Mouse (Mus musculus): Measurements from ENCODE around the gene Gm6812.
"Not testable (repeated sequence)": the region's sequence is repeated elsewhere in the genome, so short reads cannot be mapped to it uniquely, and the experiment has no call there.

Gm6812 gene

DNA sequence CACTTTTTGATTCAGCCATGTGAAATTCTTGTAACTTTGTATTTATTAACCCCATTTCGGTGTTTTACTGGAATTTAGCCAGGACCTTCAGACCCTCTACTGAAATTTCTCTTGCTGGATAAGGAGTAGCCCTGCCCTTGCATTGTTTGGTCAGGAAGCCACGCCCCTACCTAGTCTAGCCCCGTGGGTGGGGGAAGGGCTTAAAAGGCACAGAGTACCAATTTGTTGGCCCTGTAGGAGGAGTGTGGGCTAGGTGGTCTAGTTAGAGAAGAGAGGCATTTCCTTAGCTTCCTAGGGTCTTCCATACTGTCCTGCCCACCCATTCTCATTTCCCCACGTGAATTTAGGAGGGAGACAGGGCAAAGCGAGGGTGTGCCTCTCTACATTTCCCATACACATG, at the start of gene Gm6812:
Gm6812 (minus strand) TSS at position 101 of the 400 bp plus-strand sequence.
- not testable (repeated sequence) for DNase-seq

DNA sequence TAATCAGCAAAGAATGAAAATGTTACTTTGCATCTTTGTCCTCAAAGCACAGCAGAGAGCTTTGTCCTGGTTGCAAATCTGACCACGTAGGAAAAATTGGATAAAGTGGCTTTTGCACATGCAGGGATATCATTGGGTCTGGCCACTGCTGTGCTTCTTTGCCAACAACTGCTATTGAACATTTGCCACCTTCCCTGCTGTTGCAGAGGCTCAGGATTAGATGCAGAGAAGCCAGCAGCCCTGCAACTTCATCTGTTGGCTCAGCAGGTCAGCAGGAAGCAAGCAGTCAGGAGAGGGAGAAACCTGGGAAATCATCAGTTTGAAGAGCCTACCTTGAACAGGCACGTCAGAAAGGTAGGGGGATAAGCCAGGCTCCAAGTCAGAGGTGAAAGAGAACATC, 27.7 kb downstream of the Gm6812 start:
- no peak for DNase-seq
